Mouse (Mus musculus) kidney, adult 9 months (tissue): ENCODE results near the gene AF366264.
"Not testable (repeated sequence)": the region's sequence is repeated elsewhere in the genome, so short reads cannot be mapped to it uniquely, and the experiment has no call there.

ENCODE experiments used
- DNase-seq: peaks from one replicate; pipeline ENCODE4 v3.0.0; 2022

The AF366264 gene

GRCm38 (mm10) chr8:13838289-13838688 is at the start of gene AF366264:
Gene AF366264, minus strand, starts transcription at chr8:13838389.
- DNase-seq = not testable (repeated sequence)

- DNase-seq = not testable (repeated sequence)
These were observed 5.1 kb upstream of the AF366264 start for GRCm38 (mm10) chr8:13843286-13843685.

DNA sequence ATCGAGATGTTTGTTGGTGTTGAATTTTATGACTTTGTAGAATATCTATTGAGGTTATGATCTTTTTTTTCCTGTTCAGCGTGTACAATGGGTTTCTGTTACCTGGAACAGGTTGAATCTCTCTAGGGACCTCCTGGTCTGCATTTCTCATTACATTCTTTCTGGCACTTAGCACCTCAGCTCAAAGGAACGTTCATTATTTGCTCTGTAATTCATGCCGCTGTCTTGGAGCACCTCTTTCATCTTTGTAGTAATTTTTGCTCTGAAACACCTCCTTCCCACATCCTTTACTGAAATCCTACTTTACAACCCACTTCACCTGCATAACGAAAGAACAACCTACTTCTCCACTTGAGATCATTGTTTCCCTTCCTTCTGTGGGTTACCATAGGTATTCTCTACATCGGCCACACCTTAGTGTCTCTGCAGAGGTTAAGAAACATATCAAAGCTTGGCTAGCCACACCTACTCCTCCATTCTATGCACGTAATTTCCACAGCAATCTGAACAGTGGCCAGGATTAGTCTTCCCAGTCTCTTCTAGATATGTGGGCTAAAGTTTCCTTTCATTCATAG is 9.5 kb downstream of the AF366264 start:
- no peak for DNase-seq

DNA sequence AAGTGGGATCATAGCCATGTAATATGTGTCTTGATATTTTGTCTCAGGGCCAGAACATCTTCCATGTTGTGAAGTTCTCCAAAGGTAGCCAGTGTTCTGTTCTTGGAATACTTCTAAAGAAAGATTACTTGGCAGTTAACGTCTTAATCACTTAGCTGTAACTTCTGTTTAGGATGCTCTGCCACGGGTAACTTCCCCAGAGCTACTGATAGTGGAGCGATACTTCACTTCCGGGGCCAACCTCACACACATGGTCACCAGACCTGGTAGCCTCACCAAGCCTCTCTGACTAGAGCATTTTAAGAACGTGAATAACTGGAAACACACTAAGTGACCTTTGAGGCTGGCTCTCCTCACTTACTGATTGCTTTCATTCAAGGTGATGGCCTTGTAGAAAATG is 38.6 kb downstream of the AF366264 start:
- no peak for DNase-seq

- DNase-seq = no peak
These were observed 40.5 kb downstream of the AF366264 start for GRCm38 (mm10) chr8:13797676-13798075.

DNA sequence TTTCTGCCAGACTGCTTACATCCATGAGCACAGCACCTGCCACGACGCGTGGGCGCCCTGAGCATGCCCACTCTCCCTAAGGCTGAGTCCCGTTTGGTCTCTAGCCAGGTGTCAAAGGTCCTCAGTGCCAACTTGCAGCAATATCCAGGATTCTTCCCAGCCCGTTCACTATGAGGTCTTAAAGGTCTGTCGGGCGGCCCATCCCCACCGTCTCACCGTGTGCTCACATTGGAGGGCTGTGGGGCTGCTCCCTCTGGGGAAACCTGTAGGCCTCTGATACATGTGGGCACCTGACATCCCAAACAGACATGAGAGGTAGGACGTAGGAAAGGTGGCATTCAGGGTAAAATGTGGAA is 44.5 kb downstream of the AF366264 start:
- DNase-seq = no peak

GRCm38 (mm10) chr8:13793097-13793745 is 45.0 kb downstream of the AF366264 start:
- DNase-seq = no peak

DNA sequence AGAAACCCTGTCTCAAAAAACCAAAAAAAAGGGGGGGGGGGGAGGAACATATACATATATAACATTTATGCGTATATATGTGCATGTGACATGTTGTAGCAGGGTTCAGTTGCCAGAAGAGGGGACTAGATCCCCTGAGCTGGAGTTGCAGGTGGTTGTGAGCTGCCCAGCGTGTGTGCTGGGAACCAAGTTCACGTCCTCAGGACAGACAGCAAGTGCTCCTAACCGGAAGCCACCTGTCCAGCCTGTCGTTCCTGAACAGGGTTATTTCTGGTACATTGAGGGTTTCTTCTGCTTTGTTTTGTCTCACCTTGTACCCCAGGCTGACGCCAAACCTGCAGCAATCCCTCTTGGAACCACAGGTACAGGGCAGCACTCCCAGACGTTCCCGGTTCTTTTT is 48.6 kb downstream of the AF366264 start:
- no peak for DNase-seq

- peak; percentile 95 for DNase-seq
These were observed 52.4 kb downstream of the AF366264 start for GRCm38 (mm10) chr8:13785764-13786299.

GRCm38 (mm10) chr8:13785250-13785763 is 52.9 kb downstream of the AF366264 start, which contains the start of gene Upf3a:
Gene Upf3a, plus strand, starts transcription at chr8:13785615.
- DNase-seq = peak; percentile 93
